Mouse (Mus musculus): Measurements from ENCODE around the gene Grasp.

DNA sequence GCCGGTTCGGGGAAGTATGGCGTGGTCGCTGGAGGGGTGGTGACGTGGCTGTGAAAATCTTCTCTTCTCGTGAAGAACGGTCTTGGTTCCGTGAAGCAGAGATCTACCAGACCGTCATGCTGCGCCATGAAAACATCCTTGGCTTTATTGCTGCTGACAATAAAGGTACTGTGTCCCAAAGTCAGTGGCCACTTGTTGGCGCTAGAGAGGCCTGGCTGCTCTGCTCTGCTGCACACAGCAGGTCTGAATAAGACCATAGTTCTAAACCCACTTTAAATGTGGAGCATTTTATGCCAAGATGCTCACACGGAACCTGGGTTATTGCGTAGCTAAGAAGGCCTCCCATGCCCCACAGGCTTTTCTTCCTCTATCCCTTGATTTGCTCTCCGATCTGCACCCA lies 25.1 kb upstream of the Grasp start:
- TF ChIP-seq MAFK (IDR thresholded peaks at IDR 0.05; ENCODE audit: borderline replicate concordance, low read depth, low read length) (no peak), TAL1 (IDR thresholded peaks at IDR 0.05; ENCODE audit: low read length) (no peak), POLR2A (IDR thresholded peaks at IDR 0.05; ENCODE audit: control insufficient read depth in 1 of 2, insufficient read depth in 1 of 2, low read depth in 1 of 2, low read length in 2 of 2, poor library complexity in 1 of 2) (no peak), EP300 (IDR thresholded peaks at IDR 0.05; ENCODE audit: low read depth in 1 of 2, low read length in 2 of 2) (no peak), CHD2 (IDR thresholded peaks at IDR 0.05; ENCODE audit: low read length) (no peak), USF1 (IDR thresholded peaks at IDR 0.05; ENCODE audit: low read depth, low read length) (no peak), E2F4 (IDR thresholded peaks at IDR 0.05; ENCODE audit: borderline replicate concordance, low read depth, low read length) (no peak), CHD1 (IDR thresholded peaks at IDR 0.05; ENCODE audit: low read depth, low read length) (no peak), CTCF (IDR thresholded peaks at IDR 0.05 in 2 of 3, conservative IDR thresholded peaks at IDR 0.05 in 1 of 3; ENCODE audit: control insufficient read depth in 1 of 3, insufficient read depth in 1 of 3, low read depth in 2 of 3, low read length in 3 of 3, poor library complexity in 1 of 3, severe bottlenecking in 1 of 3) (peak; percentile 64 to 88 (median 67)), GABPA (IDR thresholded peaks at IDR 0.05; ENCODE audit: low read depth, low read length) (no peak)
